Mouse (Mus musculus): ENCODE results near the gene Gadd45g. TPM values are rescaled to one million over a fixed set of nuclear protein-coding genes. Genes with fewer than 3 reads are reported as not detected.

Gadd45g gene
- polyA plus RNA-seq, 1 experiment from 2014 or later = 169 TPM

GRCm38 (mm10) chr13:51888426-51888825 is 41.9 kb downstream of the Gadd45g start:
- H3K27me3 ChIP-seq (ENCODE audit: control insufficient read depth, insufficient read depth, low read length) = no peaks in the 10 kb centered on the region
- H3K4me1 ChIP-seq (replicated peaks; ENCODE audit: control insufficient read depth, insufficient read depth, low read length) = 0 out of 2 replicates have a peak, but pooled peaks cover 2% of the 10 kb centered on the region
- H3K27ac ChIP-seq (ENCODE audit: low read depth, low read length) = no peak overlapping the region
- H3K4me2 ChIP-seq (ENCODE audit: low read depth, low read length, severe bottlenecking) = no peak overlapping the region
- no peaks in the 10 kb centered on the region for H3K36me3 ChIP-seq (ENCODE audit: control insufficient read depth, insufficient read depth, low read length)
- no peak overlapping the region for H3K4me3 ChIP-seq (ENCODE audit: low read depth, low read length)
- WGBS = 73% methylated on average over 2 of the region's 2 CpGs
- H3K9me3 ChIP-seq (ENCODE audit: control insufficient read depth, low read length) = no peaks in the 10 kb centered on the region
- no peak overlapping the region for H3K9ac ChIP-seq (ENCODE audit: low read length)
- DNase-seq (ENCODE audit: low spot score) (no peak), ATAC-seq (replicated peaks; ENCODE audit: low FRiP score) (no peak)

DNA sequence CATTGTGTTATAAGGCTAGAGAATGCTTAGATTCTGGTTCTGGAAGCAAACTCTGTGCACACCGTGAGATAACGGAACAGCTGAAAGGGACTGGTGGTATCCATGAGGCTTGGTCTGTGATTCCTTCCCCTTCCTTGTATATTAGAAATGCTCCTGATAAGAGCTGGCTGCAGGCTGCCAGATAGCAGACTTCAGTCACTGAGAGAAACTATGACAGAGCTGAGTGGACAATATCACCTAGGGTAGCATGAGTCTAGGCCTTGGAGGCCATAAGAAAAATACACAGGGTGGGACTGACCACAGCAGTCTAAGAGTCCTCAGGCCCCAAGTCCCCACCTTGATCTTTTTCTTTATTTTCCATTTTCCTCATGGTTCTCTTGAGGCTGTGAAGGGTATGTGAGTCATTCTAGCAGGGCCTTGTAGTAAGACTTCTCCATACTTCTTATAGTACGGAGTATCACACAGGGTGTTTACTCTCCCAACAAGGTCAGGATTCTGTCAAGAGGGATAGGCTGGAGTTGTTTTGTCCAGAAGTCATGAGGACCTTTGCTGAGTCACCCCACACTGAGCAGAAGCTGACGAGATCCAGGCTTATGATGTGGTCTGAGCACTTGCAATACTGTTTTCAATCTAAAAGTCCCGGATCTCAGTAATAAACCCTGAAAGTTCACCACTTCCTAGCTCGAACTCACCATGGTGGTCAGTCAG is 45.5 kb downstream of the Gadd45g start:
- H3K4me3 ChIP-seq (ENCODE audit: low read depth, low read length) = no peak overlapping the region
- ATAC-seq (replicated peaks; ENCODE audit: low FRiP score) (no peak), DNase-seq (ENCODE audit: low spot score) (no peak)
- no peaks in the 10 kb centered on the region for H3K36me3 ChIP-seq (ENCODE audit: control insufficient read depth, insufficient read depth, low read length)
- H3K9me3 ChIP-seq (ENCODE audit: control insufficient read depth, low read length) = no peaks in the 10 kb centered on the region; the same call in 1 of the 2 replicates
- H3K27ac ChIP-seq (ENCODE audit: low read depth, low read length) = no peak overlapping the region
- WGBS = 90% methylated on average over 6 of the region's 6 CpGs
- H3K4me1 ChIP-seq (replicated peaks; ENCODE audit: control insufficient read depth, insufficient read depth, low read length) = no peaks in the 10 kb centered on the region
- H3K9ac ChIP-seq (ENCODE audit: low read length) = no peak overlapping the region
- H3K4me2 ChIP-seq (ENCODE audit: low read depth, low read length, severe bottlenecking) = no peak overlapping the region
- H3K27me3 ChIP-seq (ENCODE audit: control insufficient read depth, insufficient read depth, low read length) = no peaks in the 10 kb centered on the region

DNA sequence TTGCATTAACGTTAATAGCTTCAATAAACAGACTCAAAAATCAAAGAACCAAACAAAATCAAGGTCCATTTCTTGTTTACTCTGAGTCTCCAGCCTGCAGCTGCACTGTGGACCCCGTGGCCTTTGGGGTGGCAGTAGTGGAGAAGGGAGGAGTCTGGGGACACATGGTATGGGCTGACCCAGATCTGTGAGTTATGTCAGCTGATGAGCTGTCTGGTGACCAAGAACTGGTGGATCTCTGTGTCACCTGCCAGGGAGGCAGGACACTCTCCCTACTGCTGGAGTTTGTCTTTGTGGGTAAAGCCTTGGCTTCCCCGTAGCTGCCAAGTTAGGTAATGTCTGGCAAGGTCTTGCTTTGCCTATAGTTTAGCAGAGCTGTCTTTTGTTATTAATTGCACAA is 51.1 kb downstream of the Gadd45g start:
- no peak for ATAC-seq (replicated peaks; ENCODE audit: low FRiP score)
- no peak overlapping the region for H3K4me3 ChIP-seq (ENCODE audit: low read depth, low read length)
- H3K4me1 ChIP-seq (replicated peaks; ENCODE audit: control insufficient read depth, insufficient read depth, low read length) = no peaks in the 10 kb centered on the region; the same call in 1 of the 2 replicates
- H3K27ac ChIP-seq (ENCODE audit: low read depth, low read length) = no peak overlapping the region
- no peaks in the 10 kb centered on the region; the same call in 1 of the 2 replicates for H3K9me3 ChIP-seq (ENCODE audit: control insufficient read depth, low read length)
- no peaks in the 10 kb centered on the region for H3K27me3 ChIP-seq (ENCODE audit: control insufficient read depth, insufficient read depth, low read length)
- 89% methylated on average over 3 of the region's 3 CpGs for WGBS
- no peak overlapping the region for H3K9ac ChIP-seq (ENCODE audit: low read length)
- no peaks in the 10 kb centered on the region for H3K36me3 ChIP-seq (ENCODE audit: control insufficient read depth, insufficient read depth, low read length)
- no peak for DNase-seq (ENCODE audit: low spot score)
- no peak overlapping the region for H3K4me2 ChIP-seq (ENCODE audit: low read depth, low read length, severe bottlenecking)

Other genes starting within 250 kb of the Gadd45g start
- 415 and 452 TPM in 2 replicates for gene Cks2, start 201.4 kb upstream of the Gadd45g start, polyA plus RNA-seq (2014; fragmentation: Nextera tagmentation; extraction: Ambion mirVana)
- gene Secisbp2, start 195.0 kb upstream of the Gadd45g start, polyA plus RNA-seq (2014; fragmentation: Nextera tagmentation; extraction: Ambion mirVana) = 26.0 and 26.6 TPM in 2 replicates
- gene Sema4d, start 52.9 kb upstream of the Gadd45g start, polyA plus RNA-seq (2014; fragmentation: Nextera tagmentation; extraction: Ambion mirVana) = 8.3 and 8.4 TPM in 2 replicates